Mouse (Mus musculus): Measurements from ENCODE around the gene Ripor2.

GRCm38 (mm10) chr13:24613927-24614780 is 32.2 kb downstream of the Ripor2 start:
- TF ChIP-seq POLR2A (IDR thresholded peaks at IDR 0.05; ENCODE audit: borderline replicate concordance, insufficient read depth, low read length) (no peak), CTCF (IDR thresholded peaks at IDR 0.05; ENCODE audit: borderline replicate concordance, insufficient read depth, low read depth, low read length) (no peak)

Data from cerebellum, adult 2 months (tissue).